Mouse (Mus musculus) MEL-GATA-1-ER (cell line): ENCODE measurements around the gene Pimreg.
A peak's percentile ranks its signal among the peaks of the same experiment; 100 is the strongest.

Experiments used
- DNase-seq: peaks from one replicate; pipeline ENCODE4 v3.0.0-alpha.2; 2012; ENCODE audit warnings: low read depth; ENCODE audit errors: extremely low read depth

The Pimreg gene

DNA sequence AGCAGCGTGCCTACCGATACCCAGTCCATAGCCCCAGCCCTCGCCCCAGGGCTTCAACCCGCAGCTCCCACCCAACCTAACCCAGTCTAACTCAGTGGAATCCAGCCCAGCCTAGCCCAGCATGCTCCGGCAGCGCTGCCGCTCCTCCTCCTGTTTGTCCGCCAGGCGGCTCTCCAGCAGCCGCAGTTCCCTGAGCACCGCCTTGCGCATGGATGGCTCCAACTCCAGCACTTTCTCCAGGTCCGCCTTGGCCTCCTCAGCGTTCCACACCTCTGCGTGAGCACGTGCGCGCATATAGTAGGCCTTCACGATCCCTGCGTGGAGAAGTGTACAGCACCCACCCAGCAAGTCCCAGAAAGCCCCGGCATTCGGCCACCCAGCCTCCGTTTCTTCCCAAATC lies 12.7 kb upstream of the Pimreg start:
- DNase-seq: no peak

DNA sequence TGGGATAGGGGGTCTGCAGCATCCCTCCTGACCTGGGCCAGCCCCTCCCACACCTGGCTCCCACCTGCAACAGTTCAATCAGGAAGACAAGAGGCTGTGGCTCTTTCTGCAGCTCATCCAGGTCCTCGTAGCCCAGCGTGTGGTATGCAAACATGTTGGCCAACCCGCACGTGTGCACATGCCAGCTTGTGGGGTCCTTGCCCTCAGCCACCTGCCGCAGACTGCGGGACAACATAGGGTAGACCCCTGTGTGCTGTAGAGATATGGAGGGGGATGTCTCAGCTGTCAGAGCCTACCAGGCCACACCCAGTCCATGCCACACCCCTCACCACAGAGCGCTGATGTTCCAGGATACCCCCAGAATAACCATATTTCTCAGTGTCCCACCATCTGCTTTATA lies 10.5 kb upstream of the Pimreg start:
- DNase-seq: no peak

DNA sequence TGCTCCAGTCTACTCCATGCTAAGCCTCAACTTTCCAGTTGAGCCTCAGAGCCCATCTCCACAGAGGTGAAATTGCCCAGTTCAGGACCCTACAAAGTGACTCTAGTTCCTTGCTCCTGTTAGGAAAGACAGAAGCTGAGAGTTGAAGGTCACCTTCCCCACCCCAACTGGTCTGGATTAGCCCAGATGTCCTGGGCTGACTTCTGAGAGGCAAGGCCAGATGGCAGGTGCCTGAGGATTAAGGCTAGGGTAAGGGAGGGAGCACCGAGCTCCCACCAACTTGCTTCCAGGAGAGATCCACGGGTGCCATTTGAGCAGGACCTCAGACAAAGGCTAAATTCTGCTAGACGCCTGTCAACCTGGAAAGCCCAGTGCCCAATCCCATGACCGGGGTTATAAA lies 9.7 kb upstream of the Pimreg start:
- DNase-seq: no peak

- no peak for DNase-seq
These were observed 9.2 kb upstream of the Pimreg start for GRCm38 (mm10) chr11:72032589-72032988.

DNA sequence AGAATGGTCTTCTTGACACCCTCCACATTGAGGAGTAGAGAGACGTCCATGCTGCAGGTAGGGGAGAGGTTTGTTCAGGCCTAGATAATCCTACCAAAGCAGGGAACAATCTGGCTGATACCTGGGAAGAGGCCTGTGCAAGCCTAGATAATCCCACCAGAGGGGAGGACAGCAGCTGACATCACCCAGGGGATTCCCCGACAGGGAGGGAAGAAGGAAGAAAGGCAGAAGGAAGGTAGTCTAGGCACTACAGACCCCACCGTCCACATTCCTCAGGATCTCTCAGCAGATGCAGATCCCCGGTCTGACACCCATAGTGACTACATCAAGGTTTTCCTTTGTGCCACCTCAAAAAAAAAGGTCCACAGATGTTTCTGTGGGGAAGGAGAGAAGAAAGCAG lies 4.4 kb upstream of the Pimreg start, which contains the start of gene Aipl1:
Gene Aipl1 (minus strand): TSS at position 101 of the 400 bp plus-strand sequence.
- no peak for DNase-seq

GRCm38 (mm10) chr11:72037996-72038395 lies 3.8 kb upstream of the Pimreg start:
- peak; percentile 40 for DNase-seq

- no peak for DNase-seq
These were observed 2.0 kb upstream of the Pimreg start for GRCm38 (mm10) chr11:72039599-72040386.

DNA sequence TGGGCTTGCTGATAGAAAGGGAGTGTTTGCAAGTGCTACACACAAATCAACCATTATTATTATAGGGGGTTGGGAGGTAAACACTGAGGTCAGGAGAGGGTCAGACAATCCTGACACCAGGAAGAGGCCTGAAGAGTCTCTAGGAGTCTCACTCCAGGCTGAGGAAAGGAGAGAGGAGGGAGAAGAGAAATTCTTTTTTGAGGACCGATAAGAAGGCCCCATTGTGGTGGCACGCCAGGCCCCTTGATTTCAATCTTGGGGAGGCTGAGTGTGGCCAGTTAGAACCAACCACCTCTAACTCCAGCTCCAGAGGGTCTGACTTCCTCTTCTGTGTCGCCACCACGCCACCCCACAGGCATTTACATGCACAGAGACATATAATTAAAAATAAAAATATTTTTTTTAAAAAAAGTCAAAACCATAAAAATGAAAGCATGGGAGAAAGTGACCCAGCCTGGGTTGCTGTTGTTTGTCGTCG lies 503 bp upstream of the Pimreg start:
- DNase-seq: peak; percentile 59

- DNase-seq: no peak
These were observed 799 bp downstream of the Pimreg start for GRCm38 (mm10) chr11:72042631-72043030.

DNA sequence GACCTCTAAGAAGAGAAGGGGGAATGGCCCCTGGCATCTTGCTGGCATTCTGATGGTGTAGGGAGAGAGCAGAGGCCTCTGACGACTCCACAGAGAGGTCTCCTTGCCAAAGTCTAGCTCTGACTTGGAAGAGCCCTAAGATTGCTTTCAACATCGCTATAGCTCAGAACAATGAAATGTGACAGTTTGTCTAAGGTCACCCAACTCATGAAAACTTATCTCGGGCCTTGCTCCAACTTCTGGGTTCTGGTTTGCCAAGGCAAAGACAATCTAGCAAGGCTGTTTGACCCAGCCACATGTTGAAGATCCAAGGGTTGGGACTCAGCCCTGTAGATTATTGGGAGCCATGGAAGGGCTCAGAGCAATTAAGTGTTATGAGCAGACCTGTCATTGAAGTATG lies 2.4 kb downstream of the Pimreg start:
- DNase-seq: no peak

DNA sequence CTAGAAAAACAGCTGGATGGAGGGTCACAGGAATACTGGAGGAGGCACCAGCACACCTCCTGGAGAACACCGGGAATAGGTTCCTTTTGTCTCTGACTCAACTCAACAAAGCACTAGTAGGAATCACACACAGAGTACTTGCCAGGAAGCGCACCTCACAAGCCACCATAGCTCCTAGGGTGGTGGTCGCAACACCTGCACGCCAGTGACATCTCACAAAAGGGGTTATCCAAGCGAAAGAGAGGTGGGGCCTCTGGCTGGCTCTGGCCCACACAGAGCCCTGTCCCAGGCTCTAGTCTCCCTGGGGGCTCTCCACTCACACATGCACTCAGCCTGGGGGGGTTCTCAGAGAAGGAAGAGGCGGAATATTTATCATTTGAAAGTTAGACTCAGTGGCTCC lies 6.9 kb downstream of the Pimreg start:
- no peak for DNase-seq

DNA sequence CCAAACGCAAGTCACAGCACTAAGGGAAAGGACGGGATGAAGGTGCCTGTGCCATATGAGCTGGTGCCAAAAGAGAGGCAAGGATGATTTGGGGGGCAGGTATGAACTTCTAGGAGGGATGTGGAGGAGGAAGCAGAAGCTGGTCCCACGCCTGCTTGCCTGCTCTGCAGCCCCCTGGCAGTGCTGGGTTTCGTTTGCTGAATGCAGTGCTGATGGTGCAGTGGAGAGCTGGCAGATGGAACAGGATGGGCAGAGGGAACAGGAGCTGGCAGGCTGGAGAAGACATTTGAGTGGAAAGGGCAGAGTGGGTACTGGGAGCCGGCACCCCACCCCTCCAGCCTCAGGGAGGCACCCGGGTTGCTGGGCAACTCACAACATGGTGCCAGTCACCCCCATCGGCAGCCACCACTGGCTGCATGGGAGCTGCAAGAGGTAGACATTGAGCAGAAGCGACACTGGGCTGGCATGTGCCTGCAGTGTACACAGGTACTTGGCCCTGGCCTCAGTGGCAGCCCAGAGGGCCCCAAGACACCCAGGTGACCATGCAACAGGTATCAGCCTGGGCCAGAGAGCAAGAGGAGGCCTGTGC lies 7.4 kb downstream of the Pimreg start:
- DNase-seq: no peak

GRCm38 (mm10) chr11:72050168-72050894 lies 8.5 kb downstream of the Pimreg start:
- no peak for DNase-seq

GRCm38 (mm10) chr11:72050895-72051858 lies 9.3 kb downstream of the Pimreg start:
- no peak for DNase-seq

DNA sequence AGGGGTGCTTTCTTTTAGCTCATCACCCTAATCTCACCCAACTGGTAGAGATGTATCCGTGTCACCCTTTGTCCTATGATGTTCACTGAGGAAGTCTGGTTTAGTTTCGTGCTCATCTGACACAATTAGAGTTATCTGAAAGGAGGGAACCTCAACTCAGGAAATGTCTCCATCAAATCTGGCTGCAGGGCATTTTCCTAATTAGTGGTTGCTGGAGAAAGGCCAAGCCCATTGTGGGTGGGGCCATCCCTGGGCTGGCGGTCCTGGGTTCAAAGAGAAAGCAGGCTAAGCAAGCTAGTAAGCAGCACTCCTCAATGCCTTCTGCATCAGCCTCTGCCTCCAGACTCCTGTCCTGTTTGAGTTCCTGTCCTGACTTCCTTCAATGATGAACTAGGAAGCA lies 10.4 kb downstream of the Pimreg start:
- DNase-seq: no peak

DNA sequence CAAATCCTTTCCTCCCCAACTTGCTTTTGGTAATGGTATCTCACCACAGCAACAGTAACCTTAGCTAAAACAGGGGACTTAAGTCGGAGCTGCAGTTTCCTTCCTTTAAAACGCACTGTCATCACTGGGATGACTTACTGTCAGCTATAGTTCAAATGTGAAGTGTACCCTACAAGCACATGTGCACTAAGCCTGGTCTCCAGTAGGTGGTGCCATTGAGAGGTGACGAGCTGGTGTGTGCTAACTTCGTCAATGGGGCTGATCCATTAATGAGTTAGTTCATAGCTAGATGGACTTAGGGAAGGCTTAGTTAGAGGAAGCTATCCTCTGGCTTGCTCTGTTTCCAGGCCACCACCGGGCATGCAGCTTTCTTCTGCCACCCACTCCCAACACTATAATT lies 10.8 kb downstream of the Pimreg start:
- peak; percentile 60 for DNase-seq

DNA sequence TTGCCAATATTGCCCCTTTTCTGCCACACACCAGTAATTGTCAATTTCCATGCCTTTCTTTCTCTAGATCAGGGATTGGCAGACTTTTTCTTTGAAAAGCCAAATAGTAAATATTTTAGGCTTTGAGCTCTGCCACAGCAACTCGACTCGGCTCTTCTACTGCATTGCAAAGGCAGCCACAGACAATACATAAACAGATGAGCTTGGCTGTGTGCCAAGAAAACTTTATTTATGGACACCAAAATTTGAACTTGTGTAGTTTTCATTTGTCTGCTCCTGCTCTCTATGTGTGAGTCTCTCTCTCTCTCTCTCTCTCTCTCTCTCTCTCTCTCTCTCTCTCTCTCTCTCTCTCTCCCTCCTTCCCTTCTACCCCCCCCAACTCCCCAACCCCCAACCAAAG lies 13.3 kb downstream of the Pimreg start:
- DNase-seq: no peak

GRCm38 (mm10) chr11:72057166-72057565 lies 15.3 kb downstream of the Pimreg start:
- no peak for DNase-seq

DNA sequence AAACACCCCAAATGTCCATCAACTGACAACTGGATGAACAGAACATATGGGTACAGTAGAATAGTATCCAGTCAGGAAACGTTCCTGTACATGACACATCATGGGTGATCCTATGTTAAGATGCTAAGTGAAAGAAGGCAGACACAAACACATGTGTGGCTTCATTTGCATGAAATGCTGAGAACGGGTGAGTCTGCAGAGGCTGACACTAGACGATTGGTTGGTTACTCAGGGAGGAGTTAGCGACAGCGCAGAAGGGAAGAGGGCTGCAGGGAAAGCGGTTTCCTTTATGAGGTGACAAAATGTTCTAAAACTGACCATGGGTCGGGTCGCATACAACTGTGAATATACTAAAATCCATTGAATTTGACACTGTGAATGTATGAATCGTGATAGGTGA lies 18.6 kb downstream of the Pimreg start:
- no peak for DNase-seq

- no peak for DNase-seq
These were observed 19.3 kb downstream of the Pimreg start for GRCm38 (mm10) chr11:72061093-72061620.

GRCm38 (mm10) chr11:72064414-72064813 lies 22.6 kb downstream of the Pimreg start:
- DNase-seq: no peak
